Mouse (Mus musculus): ENCODE measurements around the gene Dclk1.

DNA sequence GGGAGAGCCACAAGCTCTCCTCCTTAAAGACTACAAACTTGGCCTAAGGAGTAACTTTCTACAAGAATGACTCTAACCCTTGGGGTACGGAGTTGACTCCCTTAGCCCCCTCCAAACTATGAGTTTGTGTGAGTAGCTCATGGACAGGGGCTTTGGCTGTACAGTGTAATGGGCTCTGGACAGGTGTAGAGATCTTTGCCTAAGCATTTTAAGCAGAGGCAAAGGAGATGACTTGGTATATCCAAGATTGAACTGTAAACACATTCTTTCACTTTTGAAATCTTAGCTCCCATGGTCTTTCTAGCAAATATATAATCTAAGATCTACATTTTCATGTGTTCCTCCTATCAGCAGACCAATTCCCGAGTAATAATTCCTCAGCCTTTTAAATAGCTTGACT lies 229.9 kb downstream of the Dclk1 start, which contains the start of gene Gm21954:
- TF ChIP-seq GATA1 (IDR thresholded peaks at IDR 0.05; ENCODE audit: low read length) (no peak), TAL1 (IDR thresholded peaks at IDR 0.05; ENCODE audit: low read length) (no peak)

All from erythroblast, embryonic 14.5 days (primary cell).